Mouse (Mus musculus) gastrocnemius, postnatal 25 days (tissue): Measurements from ENCODE around the gene Rapgef3. TPM values are rescaled to one million over a fixed set of nuclear protein-coding genes. Genes with fewer than 3 reads are reported as not detected.

ENCODE experiments used
- DNase-seq: peaks from one replicate; pipeline ENCODE4 v3.0.0; 2022
- total RNA-seq, 2 experiments: library from RNA; stranded (reverse); gene quantifications; 1 replicate in 1 of 2; 2 replicates in 1 of 2; pipeline ENCODE4 v1.2.3; 2021

Gene Rapgef3
- total RNA-seq, 2 experiments from 2014 or later = 3.7 to 8.1 TPM

DNA sequence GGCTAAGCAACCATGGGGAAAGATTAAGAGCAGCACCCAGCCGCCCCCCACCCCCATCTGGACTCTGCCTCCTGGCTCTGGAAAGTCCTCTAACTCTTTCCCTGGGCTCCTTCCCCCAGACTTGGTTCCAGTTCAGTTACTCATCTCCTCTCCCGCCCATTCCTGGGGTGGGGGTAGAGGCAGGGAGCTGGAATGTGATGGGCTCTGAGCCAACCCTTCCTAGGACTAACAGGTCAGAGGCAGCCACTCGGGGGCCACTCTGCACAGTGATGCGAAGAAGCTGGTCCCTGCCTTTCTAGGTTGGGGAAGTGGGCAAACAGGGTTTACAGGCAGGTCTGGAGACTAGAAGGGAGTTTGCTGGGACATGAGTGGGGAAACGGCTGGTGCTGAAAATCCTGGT is 5.3 kb upstream of the Rapgef3 start:
- peak; percentile 72 for DNase-seq

GRCm38 (mm10) chr15:97770280-97770679 is 2.5 kb upstream of the Rapgef3 start:
- no peak for DNase-seq

- peak; percentile 20 for DNase-seq
Observed at GRCm38 (mm10) chr15:97768192-97768591, 420 bp upstream of the Rapgef3 start.

DNA sequence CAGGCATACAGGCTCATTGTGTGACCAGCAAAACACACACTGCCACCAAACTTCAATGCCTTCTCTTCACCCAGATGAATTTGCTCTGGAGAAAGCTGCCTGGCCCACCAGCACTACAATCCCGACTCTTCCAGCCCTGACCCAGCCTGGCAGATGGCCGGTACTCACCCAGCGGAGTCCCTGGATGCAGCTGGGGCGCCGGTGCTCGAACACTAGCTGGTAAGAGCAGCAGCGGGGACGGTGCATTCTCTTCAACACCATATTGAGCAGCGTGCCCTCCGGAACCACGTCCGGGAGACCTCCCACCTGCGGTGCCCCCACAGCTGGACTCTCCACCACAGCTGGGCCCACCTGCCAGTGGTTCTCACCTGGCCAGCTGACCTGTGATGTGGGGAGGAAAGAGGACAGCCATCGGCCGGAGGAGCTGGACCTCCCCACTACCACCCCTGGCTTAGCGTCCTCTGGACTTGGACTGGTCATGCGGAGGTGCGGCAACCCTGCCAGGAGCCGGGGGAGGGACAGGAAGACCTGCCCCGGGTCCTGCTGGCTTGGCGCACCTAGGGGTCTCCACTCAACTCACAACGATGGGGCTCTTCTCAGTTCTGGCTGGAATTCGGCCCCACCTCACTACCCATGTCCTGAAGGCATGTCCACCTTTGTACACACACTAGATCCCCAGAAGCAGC is 1.0 kb downstream of the Rapgef3 start:
- peak; percentile 43 for DNase-seq

DNA sequence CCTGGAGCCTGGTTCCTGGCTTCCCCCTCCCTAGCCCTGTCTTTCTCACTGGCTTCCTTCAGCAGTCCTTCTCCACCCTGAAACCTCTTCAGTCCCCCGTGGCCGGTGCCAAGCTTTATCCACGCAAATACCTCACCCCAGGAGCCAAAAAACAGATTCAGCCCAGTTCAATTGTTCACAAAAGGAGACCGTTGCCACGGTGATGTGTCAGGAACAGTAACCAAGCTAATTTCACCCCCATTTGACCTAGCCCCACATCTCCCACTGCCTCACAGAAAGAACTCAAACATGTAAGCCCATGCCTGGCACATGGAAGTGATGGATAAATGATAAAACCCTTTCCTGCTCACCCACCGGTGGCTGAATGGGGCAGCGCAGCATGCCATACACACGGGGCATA is 1.6 kb downstream of the Rapgef3 start:
- peak; percentile 22 for DNase-seq

DNA sequence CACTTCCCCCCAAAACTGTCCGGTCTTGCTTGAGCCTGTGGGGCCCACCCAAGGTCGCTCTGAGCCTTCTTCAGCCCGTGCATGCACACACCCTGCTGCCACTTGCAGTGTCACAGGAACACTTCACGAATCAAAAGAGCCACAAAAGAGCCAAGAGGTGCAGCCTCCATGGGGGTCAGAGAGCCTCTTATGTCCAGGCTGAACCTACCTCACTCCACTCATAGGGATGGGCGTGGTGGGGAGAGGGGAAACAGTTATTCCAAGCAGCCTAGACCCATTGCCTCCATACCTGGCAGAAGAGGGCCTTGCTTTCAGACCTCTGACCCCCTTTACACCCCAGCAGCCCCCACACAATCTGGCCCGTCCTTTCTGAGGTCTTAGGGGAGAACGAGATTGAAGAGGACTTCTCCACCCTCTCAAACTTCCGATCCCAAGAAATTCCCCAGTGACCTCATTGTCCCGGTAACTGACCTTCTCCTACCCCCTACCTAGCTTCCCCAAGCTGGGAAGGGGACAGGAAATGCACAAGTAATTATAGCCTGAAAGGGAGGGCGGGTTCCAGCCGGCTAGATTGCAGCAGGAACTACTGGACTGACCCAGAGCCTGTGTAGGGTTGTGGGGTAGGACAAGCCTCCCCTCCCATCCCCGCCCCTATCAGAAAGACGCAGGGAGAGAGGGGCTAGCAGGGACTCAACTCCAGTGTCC is 2.5 kb downstream of the Rapgef3 start:
- peak; percentile 29 for DNase-seq

GRCm38 (mm10) chr15:97764532-97764931 is 3.2 kb downstream of the Rapgef3 start:
- DNase-seq = no peak

GRCm38 (mm10) chr15:97763256-97764049 is 4.3 kb downstream of the Rapgef3 start:
- peak; percentile 26 for DNase-seq

DNA sequence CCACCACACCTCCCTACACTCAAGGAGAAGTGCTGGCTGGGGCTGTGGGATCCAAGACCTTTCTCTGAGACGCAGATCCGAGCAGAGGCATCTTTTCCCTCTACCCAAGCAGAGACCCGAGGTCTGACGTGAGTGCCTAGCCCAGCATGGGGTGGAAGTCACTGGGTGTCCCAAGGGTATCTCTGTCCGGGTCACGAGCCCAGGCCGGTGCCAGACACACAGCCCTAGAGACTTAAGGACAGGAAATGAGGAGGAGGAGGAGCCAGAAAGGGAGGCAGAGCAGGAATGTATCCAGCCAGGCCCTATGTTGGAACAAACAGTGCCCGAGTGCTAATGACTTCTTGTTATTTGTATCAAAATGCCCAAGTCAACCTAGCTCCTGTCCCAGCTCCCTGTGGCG is 5.0 kb downstream of the Rapgef3 start:
- DNase-seq = peak; percentile 55

- no peak for DNase-seq
Observed at GRCm38 (mm10) chr15:97761438-97761837, 6.3 kb downstream of the Rapgef3 start.

GRCm38 (mm10) chr15:97760952-97761351 is 6.8 kb downstream of the Rapgef3 start:
- no peak for DNase-seq

GRCm38 (mm10) chr15:97760006-97760405 is 7.8 kb downstream of the Rapgef3 start:
- no peak for DNase-seq

DNA sequence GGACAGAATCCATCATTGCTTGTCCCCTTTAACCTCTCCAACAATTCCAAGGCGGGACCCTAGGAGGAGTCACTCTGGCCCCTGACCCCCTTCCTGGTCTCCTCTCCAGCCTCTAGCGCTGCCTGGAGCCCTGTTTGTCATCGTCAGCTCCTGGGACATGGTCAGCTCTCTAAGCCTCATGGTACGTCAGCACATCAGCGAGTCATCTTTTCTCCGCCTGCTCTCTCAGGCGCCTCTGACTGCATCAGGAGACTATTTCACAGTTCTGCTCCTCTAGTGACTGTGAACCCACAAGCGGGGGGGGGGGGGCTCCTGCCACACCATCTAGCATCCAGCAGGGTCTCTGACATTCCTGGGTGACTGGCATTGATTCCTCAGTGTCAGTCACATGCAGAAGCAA is 12.4 kb downstream of the Rapgef3 start:
- no peak for DNase-seq

GRCm38 (mm10) chr15:97754476-97754875 is 13.3 kb downstream of the Rapgef3 start:
- no peak for DNase-seq

GRCm38 (mm10) chr15:97752491-97752890 is 15.3 kb downstream of the Rapgef3 start:
- no peak for DNase-seq

DNA sequence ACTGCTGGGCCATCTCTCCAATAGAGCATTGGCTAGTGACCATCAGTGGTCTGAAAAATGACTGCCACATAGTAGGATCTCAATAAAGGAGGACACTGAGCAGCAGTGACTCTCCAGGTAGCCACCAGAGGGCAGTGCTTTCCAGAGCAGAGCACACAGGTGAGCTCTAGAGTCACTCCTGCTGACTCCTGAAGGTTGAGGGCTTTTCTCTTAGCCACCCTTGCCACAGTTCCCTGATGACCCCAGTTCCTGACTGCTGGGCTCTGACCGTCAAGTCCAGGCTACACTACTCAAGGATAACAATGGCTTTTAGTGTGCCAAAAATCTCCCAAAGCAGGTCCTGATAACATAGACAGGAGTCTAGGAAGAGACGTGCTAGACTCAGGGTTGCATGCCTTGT is 16.1 kb downstream of the Rapgef3 start:
- no peak for DNase-seq

GRCm38 (mm10) chr15:97750697-97751096 is 17.1 kb downstream of the Rapgef3 start:
- DNase-seq = peak; percentile 59

DNA sequence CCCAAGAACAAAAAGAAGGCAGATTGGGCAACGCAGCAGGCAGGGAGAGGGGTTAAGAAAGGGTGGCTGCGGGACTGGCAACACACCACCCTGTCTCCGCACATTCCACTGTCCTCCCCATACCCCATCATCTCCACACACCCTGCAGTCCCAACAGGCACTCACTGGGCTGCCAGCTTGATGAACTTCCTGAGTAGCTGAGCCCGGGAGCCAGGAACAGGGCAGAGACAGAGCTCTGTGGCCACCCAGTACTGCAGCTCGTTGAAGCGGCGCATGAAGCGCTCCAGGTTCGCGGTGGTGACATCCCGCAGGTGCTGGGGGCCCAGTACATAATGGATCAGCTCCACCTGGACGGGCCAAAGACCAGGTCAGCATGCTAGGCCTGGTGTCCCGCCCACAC is 17.9 kb downstream of the Rapgef3 start:
- no peak for DNase-seq

DNA sequence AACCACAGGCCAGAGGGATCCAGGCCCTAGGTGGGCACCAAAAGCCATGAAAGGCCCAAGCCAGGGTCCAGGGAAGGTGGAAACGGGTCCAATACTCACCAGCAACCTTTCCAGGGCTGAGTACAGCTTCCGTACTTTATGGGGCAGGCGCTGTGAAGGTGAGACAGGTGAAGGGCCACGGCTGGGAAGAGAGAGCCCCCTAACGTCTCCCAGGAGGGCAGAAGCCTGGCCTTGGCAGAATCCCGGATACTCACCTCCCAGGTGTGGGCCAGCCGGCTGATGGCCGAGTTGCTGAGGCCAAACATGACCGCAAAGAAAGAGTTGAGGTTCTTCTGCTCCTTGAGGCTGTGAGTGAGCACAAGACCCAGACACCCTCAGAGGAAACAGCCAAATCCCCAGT is 18.4 kb downstream of the Rapgef3 start:
- DNase-seq = no peak

DNA sequence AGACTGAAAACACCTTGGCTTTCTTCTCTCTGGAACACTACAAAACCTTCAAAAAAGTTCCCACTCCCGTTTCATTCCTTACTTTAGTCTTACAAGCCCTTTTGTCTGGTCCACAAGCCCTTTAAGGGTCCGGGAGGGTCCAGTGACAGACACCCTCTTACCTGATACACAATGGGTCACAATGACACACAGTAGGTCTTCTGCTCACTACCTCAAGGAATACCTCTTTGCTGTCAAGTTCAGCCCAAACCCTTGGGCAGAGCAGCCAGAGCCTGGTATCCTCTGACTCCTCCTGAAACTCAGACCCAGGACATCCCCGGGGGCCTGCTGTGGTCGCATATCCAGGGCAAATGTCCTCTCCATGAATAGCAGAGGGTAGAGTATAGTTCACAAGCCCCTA is 18.8 kb downstream of the Rapgef3 start:
- no peak for DNase-seq

DNA sequence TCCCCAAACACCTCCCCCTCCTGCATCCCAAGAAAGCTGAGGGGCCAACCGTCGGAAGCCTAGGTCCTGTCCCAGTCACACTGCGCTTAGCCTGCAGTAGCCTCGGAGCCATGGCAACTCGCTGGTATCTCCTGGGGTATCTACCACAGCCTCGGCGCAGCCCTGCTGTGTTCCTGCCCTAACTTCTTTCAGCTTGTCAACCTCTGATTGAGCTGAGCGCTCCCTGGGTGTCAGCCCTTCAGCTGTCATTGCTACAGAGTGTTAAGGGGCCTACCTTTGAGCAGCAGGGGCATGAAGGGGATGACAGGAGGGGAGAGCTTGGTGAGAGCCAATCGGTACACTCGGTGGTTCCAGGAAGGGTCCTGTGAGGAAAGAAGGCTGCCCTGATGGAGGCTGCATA is 19.5 kb downstream of the Rapgef3 start:
- peak; percentile 33 for DNase-seq

DNA sequence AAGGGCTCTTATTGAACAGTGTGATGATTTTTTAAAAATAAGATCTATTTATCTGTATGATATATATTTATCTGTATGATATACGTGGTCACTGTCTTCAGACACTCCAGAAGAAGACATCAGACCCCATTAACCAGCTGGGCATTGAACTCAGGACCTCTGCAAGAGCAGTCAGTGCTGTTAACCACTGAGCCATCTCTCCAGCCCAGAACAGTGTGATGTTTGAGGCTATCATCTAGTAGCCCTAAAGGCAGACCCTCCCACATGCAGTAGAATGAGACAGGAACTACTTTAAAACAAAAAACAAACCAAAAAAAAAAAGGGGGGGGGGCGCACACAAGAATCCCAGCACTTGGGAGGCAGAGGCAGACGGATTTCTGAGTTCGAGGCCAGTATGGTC is 20.3 kb downstream of the Rapgef3 start:
- no peak for DNase-seq

DNA sequence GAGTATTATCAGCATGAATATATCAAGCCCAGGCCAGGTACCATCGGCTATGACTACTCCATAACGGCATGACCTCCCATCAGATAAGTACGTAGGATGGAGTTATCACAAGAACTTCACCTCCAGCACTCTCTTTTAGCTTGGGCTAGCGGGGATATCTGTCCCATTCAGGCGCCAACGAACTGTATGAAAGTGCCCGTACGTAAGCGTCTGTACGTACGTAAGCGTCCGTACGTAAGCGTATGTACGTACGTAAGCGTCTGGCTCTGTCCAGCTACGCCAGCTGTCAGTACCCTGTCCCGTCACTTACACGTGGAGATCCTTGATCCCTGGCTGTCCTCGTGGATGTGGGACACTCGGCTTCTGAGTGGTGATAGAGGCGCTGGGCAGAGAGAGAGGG is 21.0 kb downstream of the Rapgef3 start:
- DNase-seq = no peak
